Mouse (Mus musculus) forebrain, embryonic 10.5 days (tissue): ENCODE data around the gene Stk38. TPM values are rescaled to one million over a fixed set of nuclear protein-coding genes. Genes with fewer than 3 reads are reported as not detected.
"Not testable (repeated sequence)": the region's sequence is repeated elsewhere in the genome, so short reads cannot be mapped to it uniquely, and the experiment has no call there.

Experiments used
- DNase-seq: peaks from one replicate; pipeline ENCODE4 v3.0.0-alpha.2; 2017; ENCODE audit warnings: low spot score; ENCODE audit errors: extremely low spot score
- H3K27ac ChIP-seq: fragments of 300-500 bp; sonication (generic); 2 replicates; pipeline ENCODE4 v1.5.1; 2016; ENCODE audit warnings: mild to moderate bottlenecking
- H3K27me3 ChIP-seq: fragments of 300-500 bp; sonication (generic); 2 replicates; pipeline ENCODE4 v1.6.1; 2016; ENCODE audit warnings: mild to moderate bottlenecking; ENCODE audit not compliant: poor library complexity, severe bottlenecking
- H3K36me3 ChIP-seq: fragments of 300-500 bp; sonication (generic); replicated peaks from 2 replicates; pipeline ENCODE4 v1.6.1; 2016; ENCODE audit warnings: mild to moderate bottlenecking, moderate library complexity
- H3K4me1 ChIP-seq: fragments of 300-500 bp; sonication (generic); 2 replicates; pipeline ENCODE4 v1.6.1; 2016
- H3K4me3 ChIP-seq: fragments of 300-500 bp; sonication (generic); 2 replicates; pipeline ENCODE4 v1.5.1; 2016; ENCODE audit warnings: mild to moderate bottlenecking, moderate library complexity
- H3K9me3 ChIP-seq: fragments of 300-500 bp; sonication (generic); 2 replicates; pipeline ENCODE4 v1.6.1; 2016; ENCODE audit warnings: mild to moderate bottlenecking, moderate library complexity
- WGBS: fragments of 180-500 bp; shearing (Covaris S2); methylation state at CpG from one replicate; pipeline ENCODE4 v1.1.7; 2016; 5-methylcytosine and 5-hydroxymethylcytosine counted together
- polyA plus RNA-seq: library from polyadenylated mRNA; unstranded; fragments of >200 nt; fragmentation: Nextera tagmentation; extraction: Ambion mirVana; gene quantifications from 2 replicates; pipeline ENCODE4 v1.2.1, GENCODE M21; 2016

Stk38 gene
- polyA plus RNA-seq, 1 experiment from 2014 or later: 117 TPM

- H3K4me3 ChIP-seq: no peak overlapping the region
- H3K9me3 ChIP-seq: no peaks in the 10 kb centered on the region
- 45% methylated on average over 11 of the region's 11 CpGs for WGBS
- no peak overlapping the region for H3K27ac ChIP-seq
- H3K36me3 ChIP-seq: no peaks in the 10 kb centered on the region
- peaks cover 10% of the 10 kb centered on the region; the same call in 1 of the 2 replicates for H3K27me3 ChIP-seq
- peaks cover 18% of the 10 kb centered on the region for H3K4me1 ChIP-seq
- DNase-seq: peak; percentile 38
Observed at GRCm38 (mm10) chr17:29018292-29018984, 10.6 kb upstream of the Stk38 start.

- no peak for DNase-seq
Observed at GRCm38 (mm10) chr17:29016705-29017104, 8.9 kb upstream of the Stk38 start.

GRCm38 (mm10) chr17:29015638-29016037 is 7.8 kb upstream of the Stk38 start:
- 10% methylated on average over 2 of the region's 2 CpGs for WGBS
- no peak overlapping the region for H3K4me3 ChIP-seq
- H3K27me3 ChIP-seq: no peaks in the 10 kb centered on the region
- DNase-seq: peak; percentile 45
- H3K36me3 ChIP-seq: no peaks in the 10 kb centered on the region
- no peaks in the 10 kb centered on the region for H3K9me3 ChIP-seq
- no peak overlapping the region for H3K27ac ChIP-seq
- peaks cover 15% of the 10 kb centered on the region for H3K4me1 ChIP-seq

More at GRCm38 (mm10) chr17:29016705-29017104, 8.9 kb upstream of the Stk38 start:
- Histone ChIP-seq H3K4me1 (peaks cover 15% of the 10 kb centered on the region), H3K4me3 (no peak overlapping the region), H3K27me3 (no peaks in the 10 kb centered on the region), H3K9me3 (no peaks in the 10 kb centered on the region), H3K27ac (no peak overlapping the region), H3K36me3 (no peaks in the 10 kb centered on the region)
- 87% methylated on average over 4 of the region's 4 CpGs for WGBS

GRCm38 (mm10) chr17:29014235-29014634 is 6.4 kb upstream of the Stk38 start:
- H3K4me3 ChIP-seq: no peak overlapping the region
- H3K36me3 ChIP-seq: no peaks in the 10 kb centered on the region
- H3K27me3 ChIP-seq: no peaks in the 10 kb centered on the region
- DNase-seq: no peak
- no peaks in the 10 kb centered on the region for H3K9me3 ChIP-seq
- peaks cover 15% of the 10 kb centered on the region for H3K4me1 ChIP-seq
- H3K27ac ChIP-seq: no peak overlapping the region

GRCm38 (mm10) chr17:29009181-29009580 is 1.4 kb upstream of the Stk38 start:
- peaks cover 41% of the 10 kb centered on the region for H3K4me1 ChIP-seq
- H3K27ac ChIP-seq: no peak overlapping the region
- no peak overlapping the region for H3K4me3 ChIP-seq
- H3K9me3 ChIP-seq: no peaks in the 10 kb centered on the region
- 90% methylated on average over 4 of the region's 4 CpGs for WGBS
- H3K27me3 ChIP-seq: no peaks in the 10 kb centered on the region
- peaks cover 19% of the 10 kb centered on the region for H3K36me3 ChIP-seq
- DNase-seq: no peak

GRCm38 (mm10) chr17:29008326-29008650 is 493 bp upstream of the Stk38 start:
- Histone ChIP-seq H3K4me3 (peak overlapping the region; percentile 83), H3K27ac (peak overlapping the region; percentile 98), H3K9me3 (no peaks in the 10 kb centered on the region), H3K4me1 (peaks cover 35% of the 10 kb centered on the region), H3K27me3 (no peaks in the 10 kb centered on the region), H3K36me3 (peaks cover 24% of the 10 kb centered on the region)
- no peak for DNase-seq
- 9% methylated on average over 8 of the region's 8 CpGs for WGBS

- H3K36me3 ChIP-seq: peaks cover 31% of the 10 kb centered on the region
- H3K4me3 ChIP-seq: peak overlapping the region; percentile 83
- no peaks in the 10 kb centered on the region for H3K27me3 ChIP-seq
- DNase-seq: no peak
- 0% methylated on average over 19 of the region's 19 CpGs for WGBS
- peak overlapping the region; percentile 98 for H3K27ac ChIP-seq
- H3K9me3 ChIP-seq: no peaks in the 10 kb centered on the region
- H3K4me1 ChIP-seq: peaks cover 35% of the 10 kb centered on the region
Observed at GRCm38 (mm10) chr17:29007243-29007640, 553 bp downstream of the Stk38 start.

GRCm38 (mm10) chr17:29006812-29007211 is 983 bp downstream of the Stk38 start:
- peak overlapping the region; percentile 83 for H3K4me3 ChIP-seq
- no peak for DNase-seq
- no peaks in the 10 kb centered on the region for H3K27me3 ChIP-seq
- peak overlapping the region; percentile 98 for H3K27ac ChIP-seq
- no peaks in the 10 kb centered on the region for H3K9me3 ChIP-seq
- peaks cover 35% of the 10 kb centered on the region for H3K4me1 ChIP-seq
- 16% methylated on average over 7 of the region's 7 CpGs for WGBS
- H3K36me3 ChIP-seq: peaks cover 31% of the 10 kb centered on the region

- Histone ChIP-seq H3K27ac (no peak overlapping the region), H3K27me3 (no peaks in the 10 kb centered on the region), H3K4me3 (no peak overlapping the region), H3K9me3 (no peaks in the 10 kb centered on the region), H3K36me3 (peaks cover 48% of the 10 kb centered on the region), H3K4me1 (peaks cover 35% of the 10 kb centered on the region)
- no peak for DNase-seq
- 93% methylated on average over 3 of the region's 3 CpGs for WGBS
Observed at GRCm38 (mm10) chr17:29005002-29005401, 2.8 kb downstream of the Stk38 start.

- no peaks in the 10 kb centered on the region for H3K27me3 ChIP-seq
- no peak overlapping the region for H3K27ac ChIP-seq
- no peak overlapping the region for H3K4me3 ChIP-seq
- no peak for DNase-seq
- H3K36me3 ChIP-seq: peaks cover 60% of the 10 kb centered on the region
- 82% methylated on average over 1 of the region's 1 CpGs for WGBS
- peaks cover 35% of the 10 kb centered on the region for H3K4me1 ChIP-seq
- H3K9me3 ChIP-seq: no peaks in the 10 kb centered on the region
Observed at GRCm38 (mm10) chr17:29003740-29004139, 4.1 kb downstream of the Stk38 start.

GRCm38 (mm10) chr17:29000465-29000864 is 7.3 kb downstream of the Stk38 start:
- H3K27me3 ChIP-seq: no peaks in the 10 kb centered on the region
- WGBS: 89% methylated on average over 6 of the region's 6 CpGs
- no peak overlapping the region for H3K4me3 ChIP-seq
- H3K27ac ChIP-seq: no peak overlapping the region
- H3K9me3 ChIP-seq: no peaks in the 10 kb centered on the region
- DNase-seq: no peak
- H3K4me1 ChIP-seq: peaks cover 7% of the 10 kb centered on the region
- peaks cover 85% of the 10 kb centered on the region for H3K36me3 ChIP-seq

- H3K36me3 ChIP-seq: peaks cover 92% of the 10 kb centered on the region
Observed at GRCm38 (mm10) chr17:28994615-28995014, 13.2 kb downstream of the Stk38 start.

GRCm38 (mm10) chr17:28993004-28993403 is 14.8 kb downstream of the Stk38 start:
- 100% methylated on average over 1 of the region's 1 CpGs for WGBS
- not testable (repeated sequence) for H3K4me1 ChIP-seq, H3K27me3 ChIP-seq, H3K9me3 ChIP-seq, H3K27ac ChIP-seq, DNase-seq, H3K4me3 ChIP-seq
- H3K36me3 ChIP-seq: peaks cover 91% of the 10 kb centered on the region

More at GRCm38 (mm10) chr17:28994615-28995014, 13.2 kb downstream of the Stk38 start:
- 92% methylated on average over 4 of the region's 4 CpGs for WGBS
- Histone ChIP-seq H3K27me3 (no peaks in the 10 kb centered on the region), H3K4me1 (peaks cover 7% of the 10 kb centered on the region; the same call in 1 of the 2 replicates), H3K9me3 (no peaks in the 10 kb centered on the region), H3K4me3 (no peak overlapping the region), H3K27ac (no peak overlapping the region)
- no peak for DNase-seq
